Mouse (Mus musculus) spleen, adult 18-20 months (tissue): Measurements from ENCODE around the gene Usp20.
A peak's percentile ranks its signal among the peaks of the same experiment; 100 is the strongest.
"Not testable (repeated sequence)": the region's sequence is repeated elsewhere in the genome, so short reads cannot be mapped to it uniquely, and the experiment has no call there.

ENCODE experiments used
- DNase-seq, 2 experiments: peaks; one replicate each; pipeline ENCODE4 v3.0.0; 2022; ENCODE audit warnings: mixed read lengths in 2 of 2

Usp20 gene

DNA sequence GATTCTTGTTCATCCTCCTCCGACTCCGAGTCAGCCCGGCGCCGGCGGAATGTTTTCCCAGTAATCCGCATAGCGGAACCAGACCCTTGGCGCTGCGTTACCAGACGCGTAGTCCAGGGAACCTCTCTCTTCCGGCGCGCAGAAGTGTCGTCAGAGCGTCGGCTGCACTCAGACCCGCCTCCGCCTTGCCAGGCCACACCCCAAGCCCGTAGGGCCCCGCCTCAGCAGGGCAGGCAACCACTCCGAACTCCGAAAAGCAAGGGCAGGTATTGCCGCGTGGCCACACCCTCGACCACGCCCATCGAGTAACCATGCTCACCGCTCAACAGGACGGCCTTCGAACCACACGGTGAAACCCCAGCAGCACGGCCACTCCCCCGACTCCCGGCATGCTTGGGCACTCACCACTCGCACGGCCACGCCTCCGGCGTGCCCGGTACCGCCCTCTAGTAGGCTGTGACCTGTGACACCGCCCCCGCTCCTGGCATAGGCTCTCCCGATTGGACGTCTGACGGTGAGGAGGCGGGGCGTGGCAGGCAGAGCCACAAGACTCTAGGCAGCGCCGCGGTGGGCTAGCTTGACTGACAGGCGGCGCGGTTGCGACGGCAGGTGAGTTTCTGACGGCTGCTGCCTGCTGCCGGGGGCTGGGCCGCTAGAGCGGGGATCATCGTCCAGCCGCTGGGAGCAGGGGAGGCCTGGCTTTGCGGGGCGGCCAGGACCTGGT lies at the start of gene Usp20, which contains the start of gene BC005624:
Usp20 (plus strand) TSS at position 490 of the 724 bp plus-strand sequence.
BC005624 (minus strand) TSS at position 412 of the 724 bp plus-strand sequence.
- DNase-seq, result peak; percentile 98 to 100

DNA sequence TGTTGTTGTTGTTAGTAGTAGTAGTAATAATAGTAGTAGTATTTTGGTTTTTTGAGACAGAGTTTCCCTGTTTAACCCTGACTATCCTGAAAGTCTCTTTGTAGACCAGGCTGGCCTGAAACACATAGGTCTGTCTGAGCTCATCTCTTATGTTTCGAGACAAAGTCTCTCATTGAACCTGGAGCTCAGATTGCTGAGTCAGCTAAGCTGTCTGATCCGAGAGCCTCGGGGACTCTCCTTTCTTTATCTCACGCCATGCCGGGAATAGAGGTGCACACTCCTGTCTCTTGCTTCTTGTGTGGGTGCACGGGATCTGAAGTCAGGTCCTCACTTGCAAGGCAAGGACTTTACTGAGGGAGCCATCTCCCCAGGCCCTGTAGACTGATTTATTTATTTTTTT lies 49.0 kb upstream of the Usp20 start:
- no peak for DNase-seq

DNA sequence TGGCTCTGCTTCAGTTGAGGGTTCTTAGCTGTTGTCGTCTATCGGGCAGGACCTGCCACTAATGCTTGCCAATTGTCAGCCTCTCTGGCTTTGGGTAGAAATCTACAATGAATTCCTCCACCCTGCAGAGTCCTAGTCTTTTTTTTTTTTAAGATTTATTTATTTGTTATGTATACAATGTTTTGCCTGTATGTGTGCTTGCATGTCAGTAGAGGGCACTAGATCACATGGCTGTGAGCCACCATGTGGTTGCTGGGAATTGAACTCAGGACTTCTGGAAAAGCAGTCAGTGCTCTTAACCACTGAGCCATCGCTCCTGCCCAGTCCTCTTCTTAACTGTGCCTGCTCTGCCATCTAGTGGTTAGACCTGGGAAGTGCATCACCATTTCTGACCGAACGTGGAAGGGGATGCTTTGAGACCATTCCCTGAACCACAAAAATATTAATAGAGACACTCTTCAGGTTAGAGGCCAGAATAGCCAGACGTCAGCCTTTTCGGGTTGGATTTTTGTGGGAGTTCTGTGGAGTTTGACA lies 48.1 kb upstream of the Usp20 start:
- peak; percentile 40 to 68 for DNase-seq

DNA sequence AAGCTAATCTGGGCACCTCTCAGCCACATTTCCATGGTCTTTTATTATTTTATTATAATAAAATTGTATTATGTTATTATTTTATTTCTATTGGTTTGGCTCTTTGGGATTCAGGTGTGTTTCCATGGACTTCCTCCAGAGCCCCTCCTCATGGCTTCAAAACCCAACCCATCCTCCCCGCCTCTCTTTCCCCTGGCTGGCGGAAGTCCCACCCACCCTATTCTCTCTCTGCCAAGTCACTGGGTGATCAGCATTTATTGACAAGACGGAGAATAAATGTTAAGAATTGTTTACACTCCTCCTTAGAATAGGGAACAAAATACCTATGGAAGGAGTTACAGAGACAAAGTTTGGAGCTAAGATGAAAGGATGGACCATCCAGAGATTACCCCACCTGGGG lies 45.3 kb upstream of the Usp20 start:
- no peak for DNase-seq

DNA sequence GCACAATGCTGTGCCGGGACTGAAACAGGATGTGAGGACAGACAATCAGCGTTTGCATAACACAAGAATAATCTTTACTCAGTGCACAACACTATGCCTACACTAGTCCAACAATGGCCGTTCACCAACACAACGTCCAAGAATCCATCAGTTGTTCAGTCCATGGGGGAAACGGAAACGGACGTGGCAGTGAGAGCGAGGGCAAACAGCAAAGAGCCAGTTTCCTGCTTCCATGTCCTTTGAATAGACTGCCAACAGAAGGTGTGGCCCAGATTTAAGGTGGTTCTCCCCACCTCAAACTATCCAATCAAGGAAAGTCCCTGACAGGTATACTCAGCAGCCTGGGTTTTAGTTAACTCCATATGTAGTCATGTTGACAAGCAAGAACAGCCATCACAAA lies 44.3 kb upstream of the Usp20 start:
- DNase-seq, result no peak

DNA sequence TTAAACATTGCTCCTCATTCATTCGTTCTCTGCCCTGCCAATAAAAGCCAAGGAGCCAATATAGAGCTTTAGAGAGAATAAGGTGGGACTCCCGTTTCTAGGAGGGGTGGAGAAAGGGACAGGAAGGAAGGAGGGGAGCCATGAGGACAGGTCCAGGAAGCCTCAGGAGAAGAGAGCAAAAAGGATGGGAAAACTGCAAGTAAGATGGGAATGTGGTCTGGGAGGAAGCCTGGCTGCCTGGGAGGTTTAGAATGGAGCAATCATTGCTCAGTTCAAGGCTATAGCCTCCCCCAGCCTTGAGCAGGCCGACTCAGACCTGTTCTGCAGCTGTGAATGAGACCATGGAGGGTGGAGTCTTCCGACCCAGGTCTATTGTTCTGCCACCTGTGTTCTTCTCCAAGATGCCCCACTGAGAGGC lies 43.5 kb upstream of the Usp20 start:
- no peak for DNase-seq

DNA sequence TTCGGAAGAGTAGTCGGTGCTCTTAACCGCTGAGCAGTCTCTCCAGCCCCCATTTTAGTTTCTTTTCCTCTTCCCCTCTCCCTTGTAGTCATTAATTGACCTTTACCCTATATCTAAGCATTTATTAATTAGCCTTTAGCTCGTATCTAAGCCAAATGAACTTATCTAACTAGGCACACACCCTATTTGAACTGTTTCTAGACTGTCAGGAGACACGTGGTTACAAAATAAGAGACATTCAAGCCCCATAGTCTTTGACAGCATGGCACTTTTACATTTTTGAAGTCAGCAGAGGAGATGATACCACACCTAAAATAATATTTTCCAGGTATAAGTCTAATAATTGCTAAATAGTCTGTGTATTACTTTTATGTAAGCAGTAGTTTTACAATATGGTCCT lies 40.5 kb upstream of the Usp20 start:
- DNase-seq, result no peak

DNA sequence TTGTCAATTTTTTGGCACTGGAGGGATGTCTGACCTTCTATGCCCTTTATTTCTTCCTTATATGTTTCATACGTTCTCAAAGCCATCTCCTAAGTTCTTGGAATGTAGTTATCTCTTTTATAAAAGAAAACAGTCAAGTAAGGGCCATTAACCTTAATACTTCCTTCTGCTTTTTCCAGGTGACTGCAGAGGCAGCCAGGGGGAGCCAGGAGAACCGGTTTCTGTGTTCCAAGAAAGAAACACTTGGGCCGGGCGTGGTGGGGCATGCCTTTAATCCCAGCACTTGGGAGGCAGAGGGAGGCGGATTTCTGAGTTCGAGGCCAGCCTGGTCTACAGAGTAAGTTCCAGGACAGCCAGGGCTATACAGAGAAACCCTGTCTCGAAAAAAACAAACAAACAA lies 40.0 kb upstream of the Usp20 start:
- DNase-seq, result not testable (repeated sequence)

DNA sequence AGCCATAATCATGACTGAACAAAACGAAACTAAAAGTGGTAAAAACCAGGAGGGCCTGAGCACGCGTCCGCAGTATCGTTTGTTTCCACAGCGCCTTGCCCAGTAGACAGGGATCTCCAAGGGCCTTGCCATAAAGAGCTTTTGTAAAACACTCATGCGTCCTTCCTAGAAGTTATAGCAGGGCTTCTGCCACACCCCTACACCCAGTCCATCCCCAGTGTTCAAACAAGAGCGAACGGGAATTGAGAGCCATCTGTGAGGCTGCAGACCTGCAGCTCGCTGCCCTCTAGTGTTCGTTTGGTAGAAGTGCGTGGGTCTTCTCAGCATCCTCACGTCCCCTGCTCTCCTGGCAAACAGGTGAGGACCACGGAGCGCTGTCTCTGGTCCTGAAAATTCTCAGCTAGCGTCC lies 39.5 kb upstream of the Usp20 start:
- peak; percentile 41 to 49 for DNase-seq

DNA sequence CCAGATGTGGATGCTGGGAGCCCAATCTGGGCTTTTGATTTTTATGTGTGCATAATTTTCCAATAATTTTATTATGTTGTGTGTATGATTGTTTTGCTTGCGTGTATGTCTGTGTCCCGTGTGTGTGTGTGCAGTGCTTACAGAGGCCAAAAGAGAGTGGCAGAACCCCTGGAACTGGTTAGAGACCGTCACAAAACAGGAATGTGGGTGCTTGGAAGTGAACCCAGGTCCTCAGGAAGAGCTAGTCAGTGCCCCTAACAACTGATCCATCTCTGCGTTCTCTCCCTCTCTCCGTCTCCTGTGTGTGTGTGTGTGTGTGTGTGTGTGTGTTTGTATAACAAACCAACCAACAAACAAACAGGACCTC lies 29.6 kb upstream of the Usp20 start:
- no peak for DNase-seq

DNA sequence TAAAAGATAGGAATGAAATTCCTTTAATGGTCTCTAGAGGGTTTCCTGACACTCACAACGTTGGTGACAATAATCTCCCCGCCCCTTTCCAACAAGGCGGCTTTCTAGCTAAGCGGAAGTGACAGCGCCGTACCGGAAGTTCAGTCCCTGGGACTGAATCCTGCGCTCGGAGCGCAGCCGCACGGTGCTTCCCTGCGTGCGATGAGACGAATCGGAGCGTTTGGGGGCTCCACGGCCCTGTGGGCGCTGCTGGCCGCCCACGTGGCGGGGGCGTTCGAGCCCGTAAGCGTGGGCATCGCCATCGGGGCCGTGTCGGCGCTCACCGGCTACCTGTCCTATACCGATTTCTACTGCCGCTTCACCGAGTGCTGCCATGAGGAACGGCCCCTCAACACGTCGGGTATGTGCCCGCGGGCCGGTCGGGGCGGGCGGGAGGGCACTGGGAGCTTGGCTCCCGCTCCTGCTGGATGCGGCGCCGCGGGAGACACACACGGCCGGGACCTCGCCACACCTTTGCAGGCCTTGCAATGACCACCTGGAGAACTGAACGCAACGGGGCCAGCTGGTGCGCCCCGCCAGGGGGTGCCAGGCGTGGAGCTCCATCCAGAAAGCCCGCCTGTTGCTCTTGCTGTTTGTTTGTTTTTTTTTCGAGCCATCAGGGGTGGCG lies 29.1 kb upstream of the Usp20 start, which contains the start of gene Tor1b:
Tor1b (plus strand) TSS at position 136 of the 667 bp plus-strand sequence.
- DNase-seq, result peak; percentile 65 to 70

DNA sequence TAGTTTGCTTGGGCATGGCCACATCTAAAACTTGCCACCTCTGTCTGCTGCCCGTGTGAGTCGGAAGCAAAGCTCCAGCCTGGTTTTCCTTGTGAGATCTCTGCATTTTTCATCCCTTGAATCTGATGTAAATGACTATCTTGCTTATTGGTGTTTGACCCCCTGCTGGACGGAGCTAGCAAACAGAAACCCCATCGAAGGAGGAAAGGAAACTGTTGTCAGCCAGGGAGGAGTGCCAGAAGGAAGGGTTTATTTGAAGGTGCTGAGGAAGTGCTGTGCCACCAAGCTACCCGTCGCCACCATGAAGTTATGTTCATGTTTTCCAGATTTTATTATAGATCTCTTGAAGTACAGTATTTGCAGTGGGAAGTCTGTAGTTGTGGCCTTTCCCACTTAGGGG lies 27.3 kb upstream of the Usp20 start:
- peak in 1 of 2 experiments; percentile 22 for DNase-seq

DNA sequence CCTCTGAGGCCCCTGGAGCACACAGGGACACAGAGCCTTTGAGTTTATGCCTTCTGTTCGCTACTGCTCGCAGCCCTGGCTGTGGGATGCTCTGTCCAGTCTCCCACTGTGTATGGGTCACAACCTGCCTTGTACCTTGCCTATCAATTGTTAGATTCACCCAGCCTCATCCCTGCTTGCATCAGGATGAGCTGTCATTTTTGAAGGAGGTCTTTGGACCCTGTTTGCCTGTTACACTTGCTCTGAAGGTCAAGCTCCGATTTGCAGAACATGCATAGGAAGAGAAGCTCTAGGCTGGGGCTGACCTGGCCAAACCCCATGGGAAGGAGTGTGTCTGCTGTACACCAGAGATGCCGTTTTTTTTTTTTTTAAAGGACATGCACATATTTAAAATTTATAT lies 24.6 kb upstream of the Usp20 start:
- no peak for DNase-seq

DNA sequence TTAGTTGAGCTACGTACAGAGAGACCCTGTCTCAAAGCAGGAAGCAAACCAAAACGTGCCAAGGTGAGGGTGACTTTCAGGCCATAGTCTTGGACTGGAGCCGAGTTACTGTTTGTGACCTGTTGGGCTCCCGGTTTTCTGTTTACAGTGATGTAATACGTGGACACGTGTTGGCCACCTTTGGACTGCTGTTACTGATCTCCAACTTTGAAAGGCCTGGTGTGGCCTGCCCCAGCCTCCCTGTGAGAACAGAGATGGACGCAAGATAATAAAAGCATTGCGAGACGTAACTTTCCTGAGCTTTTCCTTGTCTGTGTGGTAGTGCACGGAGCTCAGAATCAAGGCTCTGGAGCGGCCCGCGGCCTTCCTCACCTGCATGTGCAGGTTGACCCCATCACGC lies 23.4 kb upstream of the Usp20 start:
- DNase-seq, result no peak

DNA sequence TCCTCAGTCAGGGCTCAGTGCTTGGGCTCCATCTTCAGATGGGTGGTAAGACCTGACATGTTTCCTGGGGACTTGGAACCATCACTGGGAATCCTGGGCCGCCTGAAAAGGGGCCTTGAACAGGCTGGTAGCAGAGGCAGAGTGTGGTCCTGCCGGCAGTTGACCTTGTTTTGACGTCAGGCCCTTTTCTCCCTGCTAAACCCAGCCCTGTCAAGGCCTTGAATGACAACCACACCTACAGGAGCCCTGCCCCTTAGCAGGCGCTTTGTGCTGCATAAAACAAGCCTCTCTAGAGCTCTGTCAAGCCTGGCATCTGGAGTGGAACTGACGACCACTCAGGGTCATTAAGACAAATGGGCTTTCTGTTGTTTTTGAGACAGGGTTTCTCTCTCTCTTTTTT lies 22.2 kb upstream of the Usp20 start:
- no peak for DNase-seq

DNA sequence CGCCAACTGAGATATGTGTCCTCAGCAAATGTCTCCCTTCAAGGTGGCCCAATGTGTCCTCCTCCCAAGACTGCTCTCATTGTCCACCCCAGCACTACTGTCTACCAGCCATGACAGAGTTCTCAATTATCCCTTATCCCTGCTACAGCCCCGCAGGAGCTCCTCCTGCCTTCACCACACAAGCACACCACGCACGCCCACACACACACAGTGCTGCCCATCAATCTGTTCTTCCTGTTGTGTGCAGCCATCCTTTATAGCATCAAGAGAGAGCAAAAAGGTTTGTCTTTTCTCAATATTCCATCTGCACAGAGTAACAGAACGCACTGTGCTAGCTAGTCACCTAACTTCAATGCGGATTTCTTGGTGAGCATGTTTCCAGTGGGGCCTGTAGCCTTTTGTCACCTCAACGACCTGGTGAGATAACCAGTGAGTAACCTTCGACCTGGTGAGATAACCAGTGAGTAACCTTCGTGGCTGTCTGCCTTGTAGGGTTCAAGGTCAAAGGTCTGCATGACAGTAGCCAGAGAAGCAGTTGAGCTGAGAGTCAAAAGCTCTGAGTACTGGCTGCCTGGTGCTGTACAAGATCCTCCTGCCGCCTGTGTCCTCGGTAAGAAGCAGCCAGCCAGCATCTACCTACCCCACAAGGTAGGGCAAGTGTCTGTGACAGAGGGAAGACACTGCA lies 19.4 kb upstream of the Usp20 start:
- no peak for DNase-seq

DNA sequence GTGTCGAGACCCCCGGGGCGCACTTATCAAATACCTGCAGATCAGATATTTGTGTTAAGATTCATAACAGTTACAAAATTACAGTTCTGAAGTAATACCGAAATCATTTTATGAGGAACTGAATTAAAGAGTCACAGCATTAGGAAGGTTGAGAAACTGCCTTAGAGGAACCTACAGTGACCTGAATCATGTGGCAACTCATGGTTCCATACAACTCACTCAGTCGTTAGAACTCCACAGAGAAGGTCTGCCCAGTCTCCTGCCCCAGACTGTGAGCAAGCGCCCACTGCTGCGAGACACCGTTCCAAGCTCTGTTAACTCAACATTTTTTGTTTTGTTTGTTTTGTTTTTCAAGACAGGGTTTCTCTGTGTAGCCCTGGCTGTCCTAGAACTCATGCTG lies 16.5 kb upstream of the Usp20 start:
- DNase-seq, result no peak

DNA sequence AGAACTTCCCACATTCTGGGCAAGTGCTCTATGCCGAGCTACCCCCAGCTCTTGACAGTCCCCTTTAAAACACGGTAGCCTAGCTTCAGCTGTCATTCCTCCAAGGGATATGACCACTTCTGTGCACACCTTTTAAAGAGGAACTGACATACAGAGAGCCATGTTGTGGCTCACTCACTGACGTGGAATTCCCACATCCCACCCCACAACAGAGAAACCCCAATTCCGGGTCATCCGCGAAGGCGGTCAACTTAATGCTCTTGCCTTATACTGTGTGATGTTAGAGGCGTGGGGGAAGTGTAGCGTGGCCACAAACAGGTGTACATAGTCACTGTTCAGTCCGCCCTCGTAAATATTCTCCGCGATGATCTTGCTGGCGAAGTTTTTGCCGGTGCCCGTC lies 15.3 kb upstream of the Usp20 start:
- DNase-seq, result no peak

DNA sequence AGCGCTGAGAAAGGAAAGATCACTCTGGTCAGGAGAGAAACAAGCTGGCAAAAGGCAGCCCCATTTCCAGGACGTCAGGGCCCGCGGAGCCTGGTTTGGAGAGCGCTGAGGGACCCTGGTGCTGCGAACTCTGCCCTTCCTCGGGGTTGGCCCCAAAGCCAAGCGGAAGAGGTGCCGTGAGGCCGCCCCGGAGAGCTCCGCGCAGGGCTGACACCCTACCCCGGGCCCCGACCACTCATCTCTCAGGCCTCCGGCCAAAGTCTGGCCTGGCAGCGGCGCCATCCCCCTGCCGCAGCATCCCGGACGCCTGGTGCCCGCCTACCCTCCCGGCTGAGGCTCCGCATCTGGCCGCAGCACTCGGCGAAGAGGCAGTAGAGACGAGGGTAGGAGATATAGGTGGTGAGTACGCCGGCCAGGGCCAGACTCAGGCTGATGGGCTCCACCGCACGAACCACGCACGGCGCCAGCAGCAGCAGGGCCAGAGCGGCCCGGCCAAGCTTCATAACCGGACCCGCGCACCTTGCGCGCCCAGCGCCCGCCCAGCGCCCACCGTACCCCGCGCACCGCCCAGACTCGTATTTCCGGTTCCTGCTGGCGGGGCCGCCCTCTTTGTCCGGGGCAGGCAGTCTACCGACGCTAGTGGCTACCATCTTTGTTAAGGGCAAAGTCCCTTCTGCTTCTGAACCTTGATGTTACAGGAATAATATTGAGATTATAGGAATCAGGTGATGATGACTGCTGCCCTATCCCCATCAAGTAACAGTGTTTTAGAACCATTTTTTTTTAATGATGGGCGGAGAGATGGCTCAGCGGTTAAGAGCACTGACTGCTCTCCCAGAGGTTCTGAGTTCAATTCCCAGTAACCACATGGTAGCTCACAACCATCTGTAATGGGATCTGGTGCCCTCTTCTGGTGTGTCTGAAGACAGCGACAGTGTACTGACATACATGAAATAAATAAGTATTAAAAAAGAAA lies 14.4 kb upstream of the Usp20 start, which contains the start of gene Tor1a:
Tor1a (minus strand) TSS at position 582 of the 976 bp plus-strand sequence.
- peak; percentile 79 to 86 for DNase-seq

DNA sequence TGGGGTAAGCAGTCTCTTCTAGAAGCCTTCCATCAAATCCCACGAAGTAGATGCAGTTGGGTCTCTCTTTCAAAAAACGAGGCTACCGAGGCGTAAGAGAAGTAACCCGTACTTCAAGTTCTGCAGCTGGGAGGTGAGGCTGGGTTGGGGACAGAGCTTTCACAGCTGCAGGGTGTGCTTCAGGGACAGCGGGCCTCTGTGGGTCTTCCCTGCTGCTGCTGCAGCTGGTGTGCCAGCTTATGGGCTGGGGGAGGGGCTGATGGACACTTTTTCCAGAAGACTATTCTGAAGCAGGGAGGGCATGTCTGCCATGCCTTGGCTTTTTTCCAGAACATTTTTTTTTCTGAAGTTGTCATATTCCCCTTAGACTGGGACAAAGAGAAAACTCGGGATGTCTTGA lies 945 bp downstream of the Usp20 start:
- no peak for DNase-seq

DNA sequence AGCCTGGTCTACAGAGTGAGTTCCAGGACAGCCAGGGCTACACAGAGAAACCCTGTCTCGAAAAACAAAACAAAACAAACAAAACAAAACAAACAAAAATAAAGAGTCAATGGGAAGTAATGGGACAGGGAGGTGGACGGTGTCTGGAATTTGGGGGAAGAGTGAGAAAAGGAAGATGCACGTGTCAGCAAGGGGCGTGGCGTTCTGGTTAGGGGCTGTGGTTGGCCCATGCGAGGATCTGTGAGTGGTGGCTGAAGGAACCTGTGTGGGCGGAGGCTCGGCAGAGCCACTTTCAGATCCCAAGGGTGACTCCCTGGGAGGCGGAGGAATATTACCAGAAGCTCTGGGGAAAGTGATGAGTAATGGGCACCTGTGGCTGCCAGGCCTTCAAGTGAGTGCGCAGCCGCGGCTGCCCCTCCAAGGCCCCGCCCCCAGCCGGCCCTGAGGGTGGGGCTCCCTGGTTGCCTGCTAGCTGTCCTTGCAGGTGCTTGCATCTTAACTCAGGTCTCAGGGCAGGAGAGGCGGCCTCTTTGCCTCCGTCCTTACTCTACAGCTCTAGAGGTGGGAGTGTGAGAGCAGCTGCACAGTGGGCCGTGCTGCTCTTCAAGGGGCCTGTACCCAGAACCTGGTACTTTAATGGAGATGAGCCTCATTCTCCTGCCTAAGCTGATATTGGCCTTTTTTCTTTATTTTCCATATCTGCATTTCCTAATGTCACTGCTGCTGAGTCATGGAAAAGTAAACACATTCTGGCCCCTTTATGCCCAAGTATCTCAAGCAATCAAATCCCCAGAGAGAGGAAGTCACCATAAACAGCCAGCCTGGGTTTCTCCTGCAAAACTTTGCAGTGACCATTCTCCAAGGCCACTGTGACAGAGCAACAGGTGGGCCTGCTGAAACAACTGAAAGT lies 3.3 kb downstream of the Usp20 start:
- peak in 1 of 2 experiments; percentile 23 for DNase-seq
